Mouse (Mus musculus): ENCODE data around the gene Cipc.

The Cipc gene

GRCm38 (mm10) chr12:86961589-86962344 is 14.9 kb downstream of the Cipc start:
- DNase-seq, result no peak

GRCm38 (mm10) chr12:86964278-86965057 is 17.6 kb downstream of the Cipc start:
- no peak for DNase-seq

- DNase-seq, result no peak
Measured at GRCm38 (mm10) chr12:86965237-86965799, 18.5 kb downstream of the Cipc start.

GRCm38 (mm10) chr12:86968468-86969219 is 21.8 kb downstream of the Cipc start:
- DNase-seq, result no peak

GRCm38 (mm10) chr12:86969220-86969601 is 22.4 kb downstream of the Cipc start:
- no peak for DNase-seq

GRCm38 (mm10) chr12:86971089-86971488 is 24.2 kb downstream of the Cipc start:
- no peak for DNase-seq

- DNase-seq, result no peak
Measured at GRCm38 (mm10) chr12:86973216-86973615, 26.4 kb downstream of the Cipc start.

GRCm38 (mm10) chr12:86973706-86974105 is 26.9 kb downstream of the Cipc start:
- no peak for DNase-seq

GRCm38 (mm10) chr12:86974387-86975288 is 27.8 kb downstream of the Cipc start:
- DNase-seq, result peak; percentile 86

- DNase-seq, result no peak
Measured at GRCm38 (mm10) chr12:86975761-86976160, 28.9 kb downstream of the Cipc start.

- peak in 1 of 2 experiments; percentile 15 for DNase-seq
Measured at GRCm38 (mm10) chr12:86976511-86977168, 29.8 kb downstream of the Cipc start.

- no peak for DNase-seq
Measured at GRCm38 (mm10) chr12:86977833-86978232, 31.0 kb downstream of the Cipc start.

- DNase-seq, result peak; percentile 18 to 26
Measured at GRCm38 (mm10) chr12:86981180-86981579, 34.3 kb downstream of the Cipc start.

- DNase-seq, result peak; percentile 57 to 62
Measured at GRCm38 (mm10) chr12:86983470-86984193, 36.8 kb downstream of the Cipc start.

- DNase-seq, result peak; percentile 32 to 41
Measured at GRCm38 (mm10) chr12:86984194-86984555, 37.3 kb downstream of the Cipc start.

GRCm38 (mm10) chr12:86986562-86986961 is 39.7 kb downstream of the Cipc start:
- DNase-seq, result no peak

GRCm38 (mm10) chr12:86988227-86988626 is 41.4 kb downstream of the Cipc start:
- DNase-seq, result no peak

- DNase-seq, result no peak
Measured at GRCm38 (mm10) chr12:86989378-86989777, 42.5 kb downstream of the Cipc start.

- peak; percentile 16 to 21 for DNase-seq
Measured at GRCm38 (mm10) chr12:86989890-86990754, 43.3 kb downstream of the Cipc start, which contains the start of gene Zdhhc22. Gene Zdhhc22, minus strand, starts transcription at chr12:86990430.

GRCm38 (mm10) chr12:86990755-86991110 is 43.9 kb downstream of the Cipc start:
- no peak for DNase-seq
